Mouse (Mus musculus): ENCODE data around the gene Khsrp.
A peak's percentile ranks its signal among the peaks of the same experiment; 100 is the strongest.

The Khsrp gene

DNA sequence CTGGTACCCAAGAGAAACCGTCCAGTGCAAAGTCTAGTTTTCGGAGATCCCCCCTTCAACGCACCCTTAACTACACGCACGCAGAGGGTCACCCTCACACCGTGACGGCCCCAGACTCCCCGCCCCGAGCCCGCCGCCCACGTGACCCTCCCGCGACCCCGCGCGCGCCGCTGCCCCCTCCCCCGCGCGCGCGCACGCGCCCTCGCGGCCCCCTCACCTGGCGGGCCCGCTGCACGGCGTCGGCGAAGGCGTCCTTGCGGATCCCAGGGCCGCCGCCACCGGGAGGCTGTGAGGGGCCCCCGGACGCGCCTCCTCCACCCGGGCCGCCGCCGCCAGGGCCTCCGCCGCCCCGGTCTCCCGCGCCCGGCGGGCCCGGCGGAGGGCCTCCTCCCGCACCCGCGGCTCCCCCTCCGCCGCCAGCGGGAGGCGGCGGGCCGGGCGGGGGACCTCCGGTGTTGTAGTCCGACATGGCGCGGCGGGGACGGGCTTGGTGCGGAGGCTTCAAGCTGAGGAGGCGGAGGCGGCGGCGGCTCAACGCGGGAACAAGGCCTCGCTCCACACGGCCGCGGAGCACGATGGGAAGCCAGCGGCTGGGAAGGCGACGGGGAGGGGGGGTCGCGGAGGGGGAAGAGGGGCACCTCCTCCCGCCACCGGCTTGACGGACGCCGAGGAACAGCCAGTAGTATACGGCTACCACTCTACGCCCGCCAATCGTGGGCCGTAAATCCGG, at the start of gene Khsrp:
TSS of gene Khsrp (minus strand) at position 592 of the 730 bp plus-strand sequence.
- no peak for DNase-seq

DNA sequence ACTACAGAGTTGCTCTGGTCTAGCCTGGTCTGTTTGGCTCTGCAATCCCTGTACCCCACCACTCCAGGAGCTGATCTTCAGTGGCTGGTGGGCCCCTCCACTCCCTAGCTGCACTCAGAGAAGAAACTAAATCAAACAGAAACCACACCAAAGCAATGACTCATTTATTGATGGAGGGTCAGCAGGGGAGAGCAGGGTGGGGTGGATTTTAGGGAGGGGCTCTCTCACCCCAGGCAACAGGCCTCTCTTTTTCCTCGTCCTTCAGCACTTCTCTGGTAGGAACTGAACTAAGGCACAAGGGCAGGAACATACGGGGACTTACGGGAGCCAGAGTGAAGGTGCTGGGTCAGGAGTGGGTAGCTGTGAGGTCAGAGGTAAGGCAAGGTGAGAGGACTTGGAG, 48.6 kb upstream of the Khsrp start:
- DNase-seq, result no peak

DNA sequence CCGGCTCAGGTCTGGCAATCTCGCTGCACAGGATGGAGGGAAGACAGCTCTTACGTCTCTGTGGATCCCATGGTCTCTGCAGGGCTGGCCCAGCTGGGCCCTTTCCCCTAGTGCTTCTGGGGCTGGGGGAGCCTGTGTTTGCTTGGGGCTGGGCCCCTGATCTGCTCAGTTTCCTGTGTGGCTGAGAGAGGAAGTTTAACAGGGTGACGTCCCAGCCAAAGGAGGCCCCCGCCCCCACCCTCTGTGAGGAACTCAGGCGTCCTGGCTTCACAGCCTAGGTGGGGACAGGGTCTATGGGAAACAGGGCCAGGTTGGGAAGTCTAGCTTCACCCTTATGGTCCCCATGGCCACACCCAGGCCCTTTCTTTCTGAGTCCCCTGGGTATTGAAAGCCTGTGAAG, 47.0 kb upstream of the Khsrp start, which contains the start of gene Dennd1c:
TSS of gene Dennd1c (minus strand) at position 179 of the 400 bp plus-strand sequence.
- DNase-seq, result peak; percentile 49

DNA sequence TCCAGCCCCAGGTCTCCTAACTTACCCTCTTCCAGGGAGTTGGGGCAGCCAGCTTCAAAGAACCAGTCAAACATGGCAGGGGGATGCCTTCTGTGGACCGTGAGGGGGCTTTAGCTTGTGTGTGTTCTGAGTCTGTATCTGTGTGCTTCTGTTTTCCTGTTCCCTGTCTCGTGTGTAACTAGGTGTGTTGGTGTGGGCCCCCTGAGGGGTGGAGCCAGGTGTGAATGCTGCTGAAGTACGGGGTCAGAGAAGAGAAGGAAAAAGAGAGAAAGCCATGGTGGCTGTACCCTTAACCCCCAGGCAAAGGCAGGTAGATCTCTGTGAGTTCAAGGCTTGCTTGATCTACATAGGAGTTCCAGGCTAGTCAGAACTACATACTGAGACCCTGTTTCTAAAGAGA, 45.6 kb upstream of the Khsrp start:
- DNase-seq, result no peak

DNA sequence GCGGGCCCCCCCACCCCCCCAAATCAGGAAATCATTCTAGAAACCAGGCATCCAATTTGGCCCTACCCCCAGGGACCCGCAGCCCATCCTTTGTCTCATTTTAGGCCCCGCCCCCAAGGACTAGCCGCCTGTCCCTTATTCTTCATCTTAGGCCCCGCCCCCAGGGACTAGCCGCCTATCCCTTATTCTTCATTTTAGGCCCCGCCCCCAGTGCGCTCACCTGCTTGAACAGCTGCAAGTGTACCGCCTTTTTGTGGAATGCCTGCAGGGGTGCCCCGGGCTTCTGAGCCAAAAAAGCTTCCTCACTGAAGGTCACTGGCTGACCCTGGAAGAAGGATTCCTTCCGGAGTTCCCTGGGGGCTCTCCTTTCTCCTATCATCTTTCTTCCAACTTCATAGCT, 39.4 kb upstream of the Khsrp start:
- peak; percentile 77 for DNase-seq

DNA sequence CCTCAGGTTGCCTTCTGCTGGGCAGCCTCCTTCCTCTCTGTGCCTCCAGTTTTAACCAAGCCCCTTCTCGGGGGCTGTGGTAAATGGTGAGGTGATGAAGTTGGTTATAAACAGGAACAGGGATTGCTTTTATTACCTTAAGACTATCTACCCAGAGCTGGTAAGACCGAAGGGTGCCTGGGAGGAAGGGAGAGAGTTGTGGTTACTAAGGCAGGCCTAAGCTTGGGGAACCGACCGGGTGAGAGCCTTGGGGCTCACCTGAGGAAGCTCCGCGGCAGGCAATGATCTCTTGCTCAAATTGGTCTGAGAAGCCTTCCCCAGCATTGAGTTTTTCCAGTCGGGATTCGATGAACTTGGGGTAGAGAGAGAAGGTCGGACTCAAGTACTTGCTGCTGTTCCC, 39.0 kb upstream of the Khsrp start:
- no peak for DNase-seq

DNA sequence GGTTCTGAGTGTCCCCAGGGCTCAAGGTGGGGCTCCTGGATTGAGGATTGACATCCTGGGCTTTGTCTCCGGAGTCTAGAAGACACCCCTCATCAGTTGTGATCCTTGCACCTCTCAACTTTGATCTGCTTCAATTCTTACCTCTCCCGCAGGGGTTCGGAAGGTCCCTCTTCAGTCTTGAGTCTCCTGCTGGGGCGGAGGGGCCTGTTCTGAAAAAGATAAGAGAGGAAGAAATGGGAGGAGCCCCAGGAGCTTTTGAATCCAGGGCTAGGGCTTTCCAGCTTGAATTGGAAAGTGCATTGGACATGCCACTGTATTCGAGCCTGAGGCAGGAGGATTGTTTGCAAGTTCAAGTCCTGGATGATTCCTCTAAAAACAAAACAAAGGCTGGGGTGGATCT, 35.6 kb upstream of the Khsrp start:
- no peak for DNase-seq

DNA sequence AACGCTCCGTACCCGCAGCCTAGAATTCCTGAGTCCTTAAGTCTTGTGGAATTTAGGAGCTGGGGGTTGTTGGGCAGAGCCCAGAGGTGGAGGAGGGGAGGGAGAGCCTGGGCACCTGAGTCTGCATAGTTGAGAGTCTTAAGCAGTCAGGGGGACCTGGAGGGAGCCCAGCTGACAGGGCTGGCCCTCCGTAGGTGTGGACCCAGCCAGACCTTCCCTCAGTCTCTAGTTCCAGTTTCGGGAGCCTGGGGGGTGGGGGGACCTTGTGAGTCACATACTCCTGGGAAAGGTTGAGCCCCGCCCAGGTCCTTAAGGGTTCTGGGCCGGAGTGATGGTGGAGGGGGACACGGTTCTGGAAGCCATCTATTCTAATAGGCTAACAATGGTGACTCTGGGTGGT, 31.7 kb upstream of the Khsrp start:
- DNase-seq, result peak; percentile 68

DNA sequence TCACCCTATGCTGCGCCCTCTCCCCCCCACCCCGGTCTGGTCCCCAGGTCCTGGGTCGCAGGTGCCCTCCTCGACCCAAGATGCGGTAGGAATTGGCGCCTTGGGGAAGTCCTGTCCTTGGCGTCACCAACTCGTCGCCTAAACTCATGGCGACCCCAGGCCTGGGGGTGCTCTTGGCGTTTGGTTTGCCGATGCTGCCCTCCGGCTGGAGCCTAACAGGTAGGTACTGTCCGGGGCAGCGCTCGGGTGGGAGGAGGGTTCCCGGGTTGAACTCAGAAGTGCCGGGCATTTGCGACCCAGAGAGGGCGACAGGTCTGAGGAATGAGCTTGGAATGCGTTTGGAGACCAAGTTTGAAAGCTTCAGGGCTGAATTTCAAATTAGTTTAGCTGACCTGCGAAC, 31.2 kb upstream of the Khsrp start:
- no peak for DNase-seq

DNA sequence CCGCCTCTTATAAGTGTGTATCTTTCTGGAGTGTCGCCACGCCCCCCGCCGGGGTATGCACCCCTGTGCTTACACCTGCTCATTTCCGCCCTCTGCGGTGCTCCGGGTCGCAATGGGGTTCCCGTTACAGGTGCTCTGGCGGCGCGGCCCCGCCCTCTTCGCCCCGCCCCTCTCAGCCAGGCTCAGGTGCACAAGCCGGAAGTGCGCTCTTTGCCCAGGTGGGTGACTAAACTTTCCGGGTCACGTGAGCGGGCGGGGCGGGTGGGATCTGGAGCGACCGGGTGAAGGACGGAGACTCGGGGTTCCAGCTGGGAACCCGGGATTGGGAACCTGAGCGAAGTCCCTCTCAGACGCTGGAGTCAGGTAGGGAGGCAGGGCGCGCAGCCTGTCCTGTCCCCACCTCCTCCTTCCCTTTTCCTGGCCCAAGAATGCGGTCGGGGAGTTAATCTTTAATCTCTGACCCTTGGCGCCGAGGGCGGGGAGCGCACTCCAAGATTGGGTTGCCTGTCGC, 30.7 kb upstream of the Khsrp start:
- DNase-seq, result peak; percentile 90

DNA sequence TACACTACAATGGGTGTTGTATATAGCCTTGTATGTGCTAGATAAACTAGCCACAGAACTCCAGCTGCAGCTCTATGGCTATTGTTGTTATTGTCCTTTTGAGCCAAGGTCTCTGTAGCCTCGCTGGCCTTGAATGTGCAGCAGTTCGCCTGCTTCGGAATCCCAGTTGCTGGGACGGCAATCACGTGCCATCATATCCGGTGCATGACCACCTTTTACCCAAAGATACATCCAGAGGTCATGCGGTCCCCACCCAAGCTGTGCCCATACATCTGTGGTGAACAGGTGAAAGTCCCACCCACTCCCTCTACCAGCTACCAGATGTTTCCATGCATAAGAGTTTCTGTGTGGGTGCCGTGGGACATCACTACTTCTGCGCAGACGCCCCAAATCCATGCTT, 29.7 kb upstream of the Khsrp start:
- no peak for DNase-seq

DNA sequence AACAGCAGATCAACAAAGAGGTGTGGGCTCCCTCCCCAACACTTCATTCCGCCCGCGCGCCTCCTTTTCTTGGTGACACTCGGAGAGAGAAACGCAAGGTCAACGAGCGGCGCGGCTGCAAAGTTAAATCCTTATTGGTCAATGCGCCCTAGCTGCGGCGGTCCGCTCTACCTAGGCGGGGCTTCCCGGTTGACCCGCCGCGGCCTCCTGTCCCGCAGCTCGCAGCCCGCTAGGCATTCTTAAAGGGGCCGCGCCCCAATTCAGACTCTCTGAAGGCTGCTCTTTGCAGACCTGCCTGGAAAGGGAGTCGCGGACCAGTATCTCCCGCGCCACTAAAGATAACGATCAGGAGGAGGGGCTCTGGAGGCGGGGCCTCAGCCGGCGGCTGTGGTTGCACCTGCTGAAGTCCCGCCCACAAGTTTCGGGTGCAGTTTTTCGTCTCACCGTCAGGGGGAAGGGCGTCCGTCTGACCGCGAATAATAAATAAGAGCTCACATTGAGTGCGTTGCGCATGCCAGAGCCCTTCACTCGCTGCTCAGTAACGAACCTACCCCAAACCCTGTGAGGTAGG, 29.0 kb upstream of the Khsrp start:
- DNase-seq, result peak; percentile 98

DNA sequence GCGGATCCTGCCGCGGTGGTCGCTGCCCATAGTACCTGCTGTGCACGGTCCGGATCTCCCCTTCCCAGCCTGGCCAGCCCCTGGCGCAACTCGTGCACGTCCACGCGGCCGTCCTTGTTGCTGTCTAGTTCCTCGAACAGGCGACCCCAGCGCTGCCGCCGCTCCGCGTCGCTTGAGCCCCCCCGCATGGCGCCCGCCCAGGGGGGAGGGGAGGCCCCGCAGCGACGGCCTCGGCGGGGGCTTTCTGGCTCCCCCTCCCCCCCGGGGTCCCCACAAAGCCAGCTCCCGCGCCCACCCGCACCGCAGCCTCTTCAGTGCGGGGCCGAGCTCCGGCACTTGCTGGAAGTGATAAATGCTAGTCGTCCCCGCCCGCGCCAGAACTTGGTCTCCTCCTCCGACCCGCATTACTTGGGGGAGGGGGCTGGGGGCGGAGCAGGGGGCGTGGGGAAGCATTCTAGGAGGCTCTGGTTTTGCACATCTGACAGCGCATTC, 28.2 kb upstream of the Khsrp start, which contains the start of gene Slc25a23:
TSS of gene Slc25a23 (minus strand) at position 378 of the 492 bp plus-strand sequence.
- peak; percentile 71 for DNase-seq

DNA sequence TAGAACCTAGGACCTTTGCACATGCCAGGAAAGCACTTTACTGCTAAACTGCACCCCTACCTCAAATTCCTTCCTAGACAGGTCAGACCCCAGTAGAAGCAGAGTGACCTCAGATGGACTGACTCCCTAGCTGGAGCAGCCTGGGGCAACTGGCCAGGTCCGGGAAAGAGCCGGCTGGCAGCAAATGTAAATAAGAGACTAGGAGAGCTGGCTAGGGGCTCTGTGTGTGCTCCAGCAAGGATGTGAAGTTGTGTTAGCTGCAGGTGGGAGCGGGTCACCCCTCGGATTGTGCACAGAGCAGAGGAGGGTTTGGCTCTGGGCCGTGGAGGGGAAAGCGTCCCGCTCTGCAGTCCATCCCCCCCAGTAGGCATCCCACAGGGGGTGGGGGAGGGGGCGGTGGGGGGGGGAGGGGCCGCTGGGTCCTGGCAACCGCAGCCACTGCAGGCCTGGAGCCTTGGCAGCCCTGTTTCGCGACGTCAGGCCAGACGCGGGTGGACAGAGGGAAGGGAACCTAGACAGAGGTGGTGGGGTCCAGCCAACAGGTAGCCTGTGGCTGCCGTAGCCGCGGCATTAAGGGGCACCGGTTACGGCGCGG, 27.7 kb upstream of the Khsrp start, which contains the start of gene Crb3:
TSS of gene Crb3 (plus strand) at position 215 of the 595 bp plus-strand sequence.
- peak; percentile 42 for DNase-seq

DNA sequence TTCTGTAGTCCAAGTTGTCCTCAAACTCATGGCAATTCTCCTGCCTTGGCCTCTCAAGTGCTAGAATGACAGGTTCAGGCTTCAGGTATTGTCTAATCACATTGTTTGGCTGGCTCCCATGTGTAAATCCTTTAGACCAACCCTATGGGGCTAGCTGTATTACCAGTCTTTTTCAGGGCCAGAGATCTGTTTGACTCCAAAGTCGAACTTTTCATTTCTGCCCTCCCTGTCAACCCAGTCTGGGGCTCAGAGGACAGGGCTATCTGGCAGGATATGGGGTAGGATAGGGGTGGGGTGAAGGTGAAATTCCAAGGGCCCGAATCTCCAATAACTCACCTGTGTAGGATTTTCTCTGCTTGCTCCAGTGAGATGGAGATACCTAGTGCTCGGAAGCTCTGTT, 24.9 kb upstream of the Khsrp start:
- no peak for DNase-seq

DNA sequence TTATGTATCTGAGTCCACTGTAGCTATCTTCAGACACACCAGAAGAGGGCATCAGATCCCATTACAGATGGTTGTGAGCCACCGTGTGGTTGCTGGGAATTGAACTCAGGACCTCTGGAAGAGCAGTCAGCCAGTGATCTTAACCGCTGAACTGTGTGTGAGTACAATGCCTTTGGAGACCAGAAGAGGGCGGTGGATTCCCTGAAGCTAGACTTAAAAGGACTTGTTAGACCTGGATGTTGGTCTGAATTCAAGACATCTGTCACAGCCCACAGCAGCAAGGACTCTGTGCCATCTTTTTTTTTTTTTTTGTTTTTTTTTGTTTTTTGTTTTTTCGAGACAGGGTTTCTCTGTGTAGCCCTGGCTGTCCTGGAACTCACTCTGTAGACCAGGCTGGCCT, 20.4 kb upstream of the Khsrp start:
- DNase-seq, result peak; percentile 32

DNA sequence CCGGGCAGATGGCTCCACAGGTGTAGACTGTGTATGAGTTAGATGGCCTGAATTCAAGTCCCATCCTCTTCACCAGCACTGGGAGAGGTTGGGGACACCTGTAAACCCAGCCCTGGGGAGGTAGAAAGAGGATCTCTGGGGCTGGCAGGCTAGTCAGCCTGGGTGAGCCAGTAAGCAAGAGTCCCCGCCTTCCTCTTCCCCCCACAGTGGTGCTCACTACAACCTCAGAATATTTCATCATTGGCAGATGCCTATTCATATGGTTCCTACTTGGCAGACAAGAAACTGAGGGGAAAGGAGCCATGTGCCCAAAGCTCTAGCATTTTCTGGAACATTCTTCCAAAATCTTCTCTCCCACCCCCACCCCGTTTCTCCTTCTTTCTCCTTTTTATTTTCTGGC, 17.5 kb upstream of the Khsrp start:
- DNase-seq, result no peak

DNA sequence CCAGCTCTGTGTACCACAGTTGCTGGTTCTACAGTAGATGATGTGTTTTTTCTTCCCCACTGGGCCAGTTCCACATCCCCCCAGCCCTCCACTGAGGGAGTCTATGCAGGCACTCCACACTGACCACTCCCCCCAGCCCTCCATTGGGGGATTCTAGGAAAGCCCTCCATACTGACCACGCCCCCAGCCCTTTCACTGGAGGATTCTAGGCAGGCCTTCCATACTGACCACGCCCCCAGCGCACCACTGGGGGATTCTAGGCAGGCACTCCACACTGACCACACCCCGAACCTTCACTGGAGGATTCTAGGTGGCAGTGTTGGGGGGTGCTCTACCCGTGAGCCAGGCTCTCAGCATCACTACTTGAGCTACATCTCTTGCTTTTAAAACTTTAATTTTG, 16.1 kb upstream of the Khsrp start:
- no peak for DNase-seq

DNA sequence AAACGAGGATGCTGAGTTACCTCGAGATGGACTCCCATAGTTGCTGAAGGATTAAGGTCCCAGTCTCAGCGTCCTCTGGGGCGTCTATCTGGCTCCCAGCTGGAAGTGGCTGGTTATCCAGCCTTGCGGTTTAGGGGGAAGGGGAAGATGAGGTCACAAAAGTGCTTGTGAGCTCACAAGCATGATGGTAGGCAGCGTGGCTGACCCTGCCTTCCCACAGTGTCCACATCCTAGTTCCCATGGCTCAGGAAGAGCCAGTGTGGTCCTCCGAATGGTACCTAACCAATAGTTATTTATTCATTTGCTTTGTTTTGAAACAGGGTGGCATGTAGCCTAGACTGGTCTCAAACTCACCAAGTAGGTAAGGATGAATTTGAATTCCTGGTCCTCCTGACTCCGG, 10.2 kb upstream of the Khsrp start, which contains the start of gene Slc25a41:
TSS of gene Slc25a41 (minus strand) at position 101 of the 400 bp plus-strand sequence.
- DNase-seq, result no peak

DNA sequence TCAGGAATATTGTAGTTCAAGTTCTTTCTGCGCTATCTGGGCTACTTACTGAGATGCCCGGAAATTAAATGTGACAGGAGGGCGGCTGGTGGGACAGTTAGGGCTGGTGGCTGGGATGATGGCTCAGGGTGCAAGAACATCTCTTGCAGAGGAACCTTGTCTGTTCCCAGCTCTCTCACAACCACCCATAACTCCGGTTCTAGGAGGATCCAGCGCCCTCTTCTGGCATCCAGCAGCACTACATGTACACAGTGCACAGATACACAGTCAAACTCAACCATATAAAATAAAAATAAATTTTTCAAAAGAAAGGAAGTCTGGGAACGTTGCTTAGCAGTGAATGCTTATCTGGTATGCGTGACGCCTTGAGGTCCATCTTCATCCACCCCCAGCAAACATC, 7.7 kb upstream of the Khsrp start:
- DNase-seq, result no peak

DNA sequence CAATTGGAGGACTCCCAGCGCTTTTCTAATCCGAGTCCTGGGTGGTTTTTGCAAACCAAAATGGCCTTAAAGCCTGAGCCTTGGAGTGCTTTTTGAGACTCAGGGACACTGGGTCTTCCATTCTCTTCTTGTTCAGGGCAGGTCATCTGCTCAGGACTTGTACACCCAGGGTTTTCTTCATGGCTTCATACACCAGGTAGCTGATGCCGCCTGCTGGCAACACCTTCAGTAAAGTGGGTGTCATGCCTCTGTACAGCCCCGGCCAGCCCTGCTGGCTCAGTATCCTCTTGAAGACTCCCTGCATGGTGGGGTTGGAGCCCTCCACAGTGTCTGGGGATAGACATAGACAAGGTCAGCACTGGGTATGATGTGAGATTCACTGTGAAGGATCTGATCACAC, 1.5 kb upstream of the Khsrp start:
- no peak for DNase-seq

DNA sequence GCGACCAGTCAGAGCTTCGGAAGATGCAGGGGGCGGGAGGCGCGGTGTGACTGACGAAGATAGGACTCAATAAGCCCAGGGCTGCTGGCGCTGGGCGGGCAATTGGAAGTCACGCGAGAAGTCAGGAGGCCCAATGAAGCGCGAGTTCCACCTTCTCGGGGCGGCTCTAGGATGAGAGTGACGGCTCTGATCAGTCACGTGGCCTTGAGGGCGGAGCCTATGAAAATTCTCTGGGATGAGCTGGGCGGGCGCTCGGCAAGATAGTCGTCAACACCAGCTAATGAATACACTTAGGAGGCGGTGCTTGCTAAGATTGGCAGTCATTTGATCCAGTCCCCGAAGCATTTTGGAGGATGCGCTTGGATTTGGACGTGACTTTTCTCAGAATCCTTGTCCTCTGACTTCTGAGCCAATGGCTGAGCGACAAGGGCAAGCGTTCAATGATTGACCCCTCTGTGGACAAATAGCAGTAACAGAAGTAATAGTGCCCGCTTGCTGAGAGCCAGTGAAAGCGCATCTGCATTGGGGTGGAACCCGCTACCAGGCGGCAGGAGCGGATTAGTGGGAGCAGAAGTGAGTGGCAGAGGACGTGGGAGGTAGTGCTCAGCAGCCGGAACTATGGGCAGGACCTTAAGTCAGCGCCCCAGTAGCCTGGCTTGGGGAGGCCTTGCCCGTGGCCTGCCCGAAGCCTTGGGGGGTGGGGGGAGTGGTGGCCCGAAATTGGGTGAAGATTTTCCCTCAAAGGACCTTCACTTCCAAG, 519 bp upstream of the Khsrp start:
- DNase-seq, result peak; percentile 100

DNA sequence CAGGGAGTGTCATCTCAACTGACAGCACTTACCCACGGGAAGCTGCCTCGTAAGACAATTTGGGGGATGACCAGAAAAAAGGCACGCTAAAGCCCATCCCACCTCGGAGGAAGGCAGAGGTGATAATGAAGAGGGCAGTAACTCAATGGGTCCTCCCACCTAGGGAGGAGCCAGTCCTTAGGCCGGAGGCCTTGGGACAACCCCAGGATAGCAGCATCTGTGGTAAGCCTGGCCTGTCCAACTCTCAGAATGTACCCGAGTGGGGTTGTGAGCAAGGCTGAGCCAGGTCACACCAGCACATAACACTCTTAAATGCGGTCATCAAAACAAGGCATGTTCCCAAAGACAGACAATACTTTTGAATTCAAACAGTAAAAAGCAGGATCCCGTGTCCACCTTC, 1.6 kb downstream of the Khsrp start:
- no peak for DNase-seq
